Mouse (Mus musculus) spleen, adult 2 months (tissue): Measurements from ENCODE around the gene Cep128.

Experiments
- CTCF ChIP-seq: fragments of 200-500 bp; IDR thresholded peaks from 2 replicates; pipeline ENCODE4 v1.5.1; 2011; ENCODE audit warnings: mild to moderate bottlenecking, inconsistent platforms; ENCODE audit not compliant: insufficient read depth, insufficient read length, insufficient replicate concordance; ENCODE audit errors: extremely low read depth
- POLR2A ChIP-seq: fragments of 200-500 bp; IDR thresholded peaks from 2 replicates; pipeline ENCODE4 v1.6.1; 2011; ENCODE audit warnings: low read depth, low read length, inconsistent platforms

DNA sequence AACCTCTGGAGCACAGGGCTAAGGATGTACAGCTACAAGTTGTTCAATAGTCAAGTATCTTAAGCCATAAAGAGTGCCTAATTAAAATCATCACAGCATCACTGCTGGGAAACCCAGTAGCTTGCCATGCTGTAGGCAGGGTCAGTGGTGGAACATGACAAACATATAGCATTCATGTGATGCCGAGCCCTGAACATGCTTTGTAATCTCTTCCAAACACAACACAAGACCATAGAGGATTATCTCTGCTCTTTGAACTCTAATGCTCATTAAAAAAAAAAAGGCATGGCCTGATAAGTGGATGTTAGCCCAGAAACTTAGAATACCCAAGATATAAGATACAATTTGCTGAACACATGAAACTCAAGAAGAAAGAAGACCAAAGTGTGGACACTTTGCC lies 181.7 kb downstream of the Cep128 start:
- no peak for TF ChIP-seq POLR2A
- TF ChIP-seq CTCF = no peak
